Mouse (Mus musculus) kidney, adult 18-20 months (tissue): ENCODE results near the gene Bicc1.

Source experiments
- DNase-seq: peaks from one replicate; pipeline ENCODE4 v3.0.0; 2021

The Bicc1 gene

GRCm38 (mm10) chr10:70936008-70936407 lies 223.5 kb downstream of the Bicc1 start:
- DNase-seq: no peak

DNA sequence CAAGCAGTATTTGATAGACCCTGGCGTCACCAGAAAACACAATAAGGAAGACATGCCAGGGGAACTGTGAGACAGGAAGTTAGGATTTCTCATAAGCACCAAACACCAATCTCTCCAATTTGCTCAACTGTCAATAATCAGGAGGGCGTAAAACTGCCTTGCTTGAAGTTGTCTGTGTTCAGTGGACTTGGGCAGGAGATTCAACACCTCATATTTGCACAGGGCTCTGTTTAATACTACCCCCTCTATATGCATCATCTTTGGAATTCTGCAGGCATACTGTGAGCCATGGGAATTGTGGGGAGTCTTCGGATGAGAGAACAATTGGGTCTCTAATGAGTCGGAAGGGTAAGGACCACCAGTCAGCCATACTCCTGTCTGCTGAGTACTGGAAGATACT lies 233.4 kb downstream of the Bicc1 start:
- DNase-seq: no peak

GRCm38 (mm10) chr10:70924348-70924747 lies 235.2 kb downstream of the Bicc1 start:
- DNase-seq: no peak

- DNase-seq: no peak
These were observed 235.6 kb downstream of the Bicc1 start for GRCm38 (mm10) chr10:70923936-70924335.

DNA sequence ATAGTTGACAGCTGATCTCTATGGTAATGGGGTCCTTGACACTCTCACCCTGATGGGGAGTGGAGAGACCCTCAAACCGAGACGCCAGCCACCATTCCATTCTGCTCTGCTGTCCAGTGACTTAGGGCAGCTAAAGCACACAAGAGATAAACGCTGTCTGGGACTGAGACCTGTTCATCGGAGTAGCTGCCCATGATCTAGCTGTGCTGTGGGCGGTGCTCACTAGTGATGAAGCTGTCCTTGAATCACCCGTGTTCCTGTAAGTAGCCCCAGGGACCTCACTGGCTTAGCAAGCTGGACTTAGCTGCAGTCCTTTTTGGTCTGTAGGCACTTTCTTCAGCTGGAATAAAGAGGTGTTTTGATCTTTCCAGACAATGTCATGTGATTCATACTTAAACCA lies 238.0 kb downstream of the Bicc1 start:
- DNase-seq: no peak

DNA sequence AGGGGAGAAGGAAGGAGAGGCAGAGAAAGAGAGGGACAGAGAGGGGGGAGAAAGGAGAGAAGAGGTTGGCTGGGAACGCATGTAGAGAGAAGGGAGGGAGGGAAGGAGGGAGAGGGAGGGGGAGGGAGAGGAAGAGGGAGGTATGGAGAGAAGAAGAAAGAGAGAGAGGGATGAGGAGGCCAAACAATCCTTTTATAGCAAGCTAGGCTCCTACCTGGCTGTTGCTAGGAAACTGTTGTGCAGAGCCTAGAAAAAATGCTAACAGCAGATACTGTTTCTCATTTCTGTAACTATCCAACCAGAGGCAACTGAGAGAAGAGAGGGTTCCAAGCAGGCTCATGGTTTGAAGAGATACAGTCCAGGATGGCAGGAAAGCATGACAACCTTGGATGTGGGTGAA lies 239.6 kb downstream of the Bicc1 start:
- no peak for DNase-seq

- no peak for DNase-seq
These were observed 240.4 kb downstream of the Bicc1 start for GRCm38 (mm10) chr10:70919031-70919663.

- no peak for DNase-seq
These were observed 242.8 kb downstream of the Bicc1 start for GRCm38 (mm10) chr10:70916697-70917096.

GRCm38 (mm10) chr10:70915096-70915495 lies 244.4 kb downstream of the Bicc1 start:
- no peak for DNase-seq

GRCm38 (mm10) chr10:70903936-70904335 lies 255.6 kb downstream of the Bicc1 start:
- DNase-seq: no peak

- no peak for DNase-seq
These were observed 256.6 kb downstream of the Bicc1 start for GRCm38 (mm10) chr10:70902751-70903485.

GRCm38 (mm10) chr10:70901193-70901875 lies 258.2 kb downstream of the Bicc1 start:
- DNase-seq: no peak

DNA sequence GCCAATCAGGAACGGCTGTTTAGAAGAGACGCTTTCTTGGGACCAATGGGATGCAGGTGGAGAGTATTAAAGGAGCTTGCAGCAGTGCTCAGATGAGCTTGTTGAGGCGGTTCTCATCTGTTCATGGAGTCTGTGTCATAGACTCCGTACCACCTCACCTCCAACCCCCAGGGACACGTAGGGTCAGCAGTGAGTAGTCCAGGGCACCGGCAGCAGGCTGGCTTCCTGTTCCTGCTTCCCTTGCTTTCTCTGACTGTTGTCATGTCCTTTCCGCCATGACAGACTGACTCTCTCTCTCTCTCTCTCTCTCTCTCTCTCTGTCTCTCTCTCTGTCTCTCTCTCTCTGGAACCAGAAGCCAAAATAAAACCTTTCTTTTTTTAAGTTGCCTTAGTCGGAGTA lies 263.6 kb downstream of the Bicc1 start:
- DNase-seq: no peak

- DNase-seq: no peak
These were observed 281.5 kb downstream of the Bicc1 start for GRCm38 (mm10) chr10:70878046-70878445.

DNA sequence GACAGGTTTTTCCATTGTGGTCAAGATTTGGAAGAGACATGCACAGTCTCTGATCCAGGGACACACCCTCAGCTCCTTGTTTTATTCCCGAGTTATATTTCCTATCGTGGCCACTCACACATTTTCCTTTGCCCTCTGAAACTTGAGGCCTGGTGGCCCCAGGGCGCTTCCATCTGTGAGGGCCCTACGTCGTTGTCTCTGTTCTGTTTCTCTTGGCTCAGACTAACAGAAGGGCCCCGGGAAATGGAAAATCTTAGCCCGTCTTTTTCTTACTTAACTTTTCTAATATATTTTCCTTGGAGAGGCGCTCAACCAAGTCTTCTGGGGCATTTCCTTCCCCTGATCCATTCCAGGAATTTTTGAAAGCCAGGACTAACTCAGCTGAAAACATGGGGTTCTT lies 281.9 kb downstream of the Bicc1 start:
- DNase-seq: no peak

DNA sequence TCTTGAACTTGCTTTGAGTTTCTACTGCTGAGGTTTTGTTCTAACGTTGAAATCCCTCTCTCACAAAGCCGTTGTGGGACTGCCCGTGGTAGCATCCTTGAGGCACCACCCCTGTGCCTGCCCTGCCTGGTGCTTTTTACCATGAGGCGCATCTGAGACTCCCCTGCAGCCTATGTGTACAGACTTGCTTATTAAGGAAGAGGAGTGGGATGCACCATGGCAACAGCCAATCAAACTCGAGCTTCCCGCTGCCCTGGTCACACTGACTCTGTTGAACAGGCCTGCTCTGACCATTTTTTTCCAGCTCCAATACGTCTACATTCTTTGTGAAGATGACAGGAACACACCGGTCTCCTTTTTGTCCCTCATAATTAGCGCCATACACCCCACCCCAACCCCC lies 283.0 kb downstream of the Bicc1 start:
- no peak for DNase-seq

- no peak for DNase-seq
These were observed 283.4 kb downstream of the Bicc1 start for GRCm38 (mm10) chr10:70876119-70876518.

DNA sequence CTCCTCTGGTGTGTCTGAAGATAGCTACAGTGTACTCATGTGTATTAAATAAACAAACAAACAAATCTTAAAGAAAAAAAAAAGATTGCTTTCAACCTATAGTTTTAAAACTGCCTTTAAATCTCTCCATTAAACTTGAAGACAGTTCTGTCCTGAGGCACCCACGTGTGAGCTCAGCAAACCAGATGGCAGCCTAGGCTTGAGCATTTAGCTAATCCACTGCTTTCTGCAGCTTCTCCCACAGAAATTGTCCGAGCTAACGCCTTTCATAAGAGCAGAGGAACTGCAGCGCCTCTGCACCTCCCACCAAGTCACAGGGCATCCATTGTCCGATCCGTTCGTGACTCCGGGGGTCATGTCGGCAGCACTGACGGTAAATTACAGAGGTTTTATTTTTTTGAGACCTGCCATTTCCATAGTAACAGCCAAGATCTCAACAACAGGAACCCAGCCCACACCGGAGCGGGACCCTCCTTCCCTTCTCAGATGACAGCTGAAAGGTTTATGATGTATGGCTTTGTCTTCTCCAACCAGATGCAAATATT lies 284.4 kb downstream of the Bicc1 start:
- DNase-seq: no peak
